Mouse (Mus musculus): ENCODE measurements at regions not wholly inside any gene's neighbourhood (a gene's known extent, or its start where the extent isn't known, plus 50 kb on each side); places are given as distances from the start of the nearest gene placed in this dataset.

- no peak for DNase-seq
Measured at GRCm38 (mm10) chr8:116283990-116284389, 220.8 kb upstream of the Dynlrb2 start.

DNA sequence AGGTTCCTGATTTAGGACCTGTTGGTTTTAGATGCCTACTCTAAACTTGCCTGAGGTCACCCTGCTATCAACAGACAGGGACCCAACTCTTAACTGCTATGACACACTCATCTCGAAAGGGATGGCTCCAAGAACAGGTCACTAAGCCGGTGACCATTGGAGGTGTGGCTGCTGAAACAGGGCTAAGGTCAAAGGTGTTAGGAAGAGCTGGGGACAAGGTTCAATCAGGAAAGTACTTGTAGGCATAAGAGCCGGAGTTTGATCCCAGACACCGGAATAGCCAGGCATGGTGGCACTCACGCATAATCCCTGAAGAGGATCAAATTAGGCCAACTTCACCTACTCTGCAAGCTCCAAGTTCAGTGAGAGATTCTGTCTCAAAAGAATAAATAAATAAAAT lies 222.4 kb upstream of the Dynlrb2 start:
- DNase-seq, result no peak

DNA sequence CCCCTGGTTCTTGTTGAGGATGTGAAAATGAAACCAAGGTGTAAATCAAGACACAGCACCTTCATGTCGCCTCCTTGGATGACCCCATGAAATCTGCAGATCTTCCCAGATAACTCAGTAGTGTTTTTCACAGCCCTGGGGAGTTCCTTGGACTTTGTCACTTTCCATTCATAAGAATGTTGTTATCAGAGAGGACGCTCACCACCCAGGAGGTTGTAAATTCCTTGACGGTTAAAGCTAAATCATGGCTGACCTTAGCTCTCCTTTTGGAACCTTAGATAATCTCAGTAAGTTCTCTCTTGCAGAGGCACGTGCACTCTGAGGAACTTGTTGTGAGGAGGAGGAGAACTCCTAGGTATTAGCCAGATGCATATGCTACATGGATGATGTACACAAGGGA lies 229.8 kb upstream of the Dynlrb2 start:
- no peak for DNase-seq

GRCm38 (mm10) chr8:116271238-116271637 lies 233.5 kb upstream of the Dynlrb2 start:
- no peak for DNase-seq

DNA sequence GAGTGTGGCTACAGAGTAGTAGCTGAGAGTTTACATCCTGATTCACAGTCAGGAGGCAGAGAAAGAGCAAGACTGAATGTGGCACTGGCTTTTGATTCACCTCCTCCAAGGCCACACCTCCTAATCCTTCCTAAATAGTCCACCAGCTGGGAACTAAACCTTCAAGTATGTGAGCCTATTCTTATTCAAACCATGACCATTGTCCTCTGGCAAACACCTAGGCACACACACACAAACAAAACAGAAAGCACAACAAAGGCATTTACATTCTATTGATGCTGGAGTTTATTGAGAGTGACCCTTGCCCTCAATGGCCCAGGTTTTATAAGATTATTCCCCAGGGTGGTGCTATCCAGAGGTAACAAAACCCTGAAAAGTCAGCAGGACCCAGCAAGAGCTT lies 235.4 kb upstream of the Dynlrb2 start:
- no peak for DNase-seq

- no peak for DNase-seq
Measured at GRCm38 (mm10) chr8:116268685-116269084, 236.1 kb upstream of the Dynlrb2 start.

DNA sequence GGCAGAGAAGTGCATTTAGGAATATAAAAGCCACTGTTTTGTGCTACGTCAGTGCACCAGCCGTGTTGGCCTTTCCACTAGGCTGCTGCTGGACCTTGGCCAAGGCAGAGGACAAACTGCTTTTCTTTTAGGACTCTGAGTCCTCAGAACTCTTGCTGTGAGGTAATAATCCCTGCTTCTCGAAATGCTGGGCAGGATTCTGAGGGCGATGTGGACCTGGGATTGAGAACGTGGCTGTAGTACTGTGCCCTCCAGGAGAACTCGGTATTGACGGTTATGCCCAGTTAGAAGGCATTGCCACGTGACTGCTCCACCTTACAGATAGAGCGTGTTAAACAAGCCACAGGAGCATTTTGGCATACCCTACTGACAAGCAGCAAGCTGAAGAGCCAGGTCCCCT lies 236.6 kb upstream of the Dynlrb2 start:
- no peak for DNase-seq

GRCm38 (mm10) chr8:116267021-116267420 lies 237.8 kb upstream of the Dynlrb2 start:
- no peak for DNase-seq

GRCm38 (mm10) chr8:116265591-116265990 lies 239.2 kb upstream of the Dynlrb2 start:
- no peak for DNase-seq

DNA sequence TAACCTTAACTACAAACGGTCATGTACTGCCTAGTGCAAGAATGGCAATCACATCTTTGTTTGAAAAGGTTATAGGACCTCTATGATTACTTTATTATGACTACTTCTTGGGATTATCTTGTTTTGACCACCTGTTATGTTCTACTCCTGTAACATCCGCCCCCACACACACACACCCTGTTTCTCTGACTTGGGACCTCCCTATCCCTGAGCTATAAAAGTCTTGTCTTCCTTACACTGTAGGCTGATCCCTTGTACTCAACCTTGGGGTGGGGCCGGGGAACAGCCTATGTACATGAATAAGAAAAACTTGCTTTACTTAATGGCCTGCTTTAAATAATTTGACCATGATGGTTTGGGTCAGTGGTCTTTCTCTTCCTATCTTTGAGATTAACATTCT lies 240.7 kb upstream of the Dynlrb2 start:
- DNase-seq, result no peak

- no peak for DNase-seq
Measured at GRCm38 (mm10) chr8:116261286-116261685, 243.5 kb upstream of the Dynlrb2 start.

GRCm38 (mm10) chr8:116255398-116255797 lies 249.4 kb upstream of the Dynlrb2 start:
- DNase-seq, result no peak

DNA sequence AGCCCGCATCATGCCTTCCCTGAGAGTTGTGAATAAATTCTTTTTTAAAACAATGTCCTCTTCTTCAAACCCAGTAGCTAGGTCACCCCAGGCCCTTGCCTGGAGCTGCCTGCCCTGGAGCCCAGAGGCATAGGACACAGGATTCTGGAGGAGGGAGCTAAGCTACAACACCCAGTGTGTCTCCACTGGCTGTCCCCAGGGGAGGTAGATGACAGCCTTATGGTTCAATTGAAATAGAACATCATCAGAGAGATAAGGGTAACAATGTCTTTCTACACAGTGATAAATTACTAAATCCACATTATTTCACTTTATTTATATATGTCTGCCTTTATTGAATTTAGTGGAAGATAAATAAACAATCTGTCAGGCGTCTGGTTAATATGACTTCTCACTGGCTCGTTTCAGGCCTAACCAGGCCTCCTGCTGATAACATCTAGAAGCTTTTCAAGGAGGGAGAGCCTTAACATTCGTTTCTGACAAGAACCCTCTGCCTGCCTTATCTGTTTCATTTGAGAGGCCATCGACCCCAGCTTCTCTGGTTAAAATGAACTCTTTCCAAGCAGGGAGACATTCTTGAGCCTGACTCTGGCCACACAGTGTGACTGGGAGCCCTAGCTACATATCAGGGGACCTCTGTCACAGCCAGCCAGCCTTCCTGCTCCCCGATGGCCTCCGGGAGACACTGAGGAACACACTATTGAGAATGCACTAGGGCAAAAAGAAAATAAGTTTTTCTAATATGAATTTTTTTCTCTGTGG lies 252.1 kb upstream of the Dynlrb2 start:
- no peak for DNase-seq

DNA sequence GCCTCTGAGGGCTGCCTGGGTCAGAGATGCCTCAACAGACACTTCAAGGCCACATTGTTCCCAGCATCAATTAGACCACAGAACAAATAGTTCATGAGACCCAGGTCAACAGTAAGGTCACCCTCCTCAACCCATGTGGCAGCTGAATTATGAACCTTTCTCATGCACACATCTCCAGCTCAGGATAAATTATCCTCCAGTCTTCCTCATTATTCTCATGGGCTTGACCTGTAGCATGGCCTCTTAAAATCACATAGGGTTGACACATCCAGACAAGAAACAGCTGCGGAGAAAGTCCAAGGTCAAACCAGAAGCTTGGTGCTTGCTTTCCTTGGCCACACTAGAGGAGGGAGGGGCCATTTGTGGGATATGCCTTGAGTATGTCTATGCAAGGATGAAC lies 256.4 kb upstream of the Dynlrb2 start:
- no peak for DNase-seq

DNA sequence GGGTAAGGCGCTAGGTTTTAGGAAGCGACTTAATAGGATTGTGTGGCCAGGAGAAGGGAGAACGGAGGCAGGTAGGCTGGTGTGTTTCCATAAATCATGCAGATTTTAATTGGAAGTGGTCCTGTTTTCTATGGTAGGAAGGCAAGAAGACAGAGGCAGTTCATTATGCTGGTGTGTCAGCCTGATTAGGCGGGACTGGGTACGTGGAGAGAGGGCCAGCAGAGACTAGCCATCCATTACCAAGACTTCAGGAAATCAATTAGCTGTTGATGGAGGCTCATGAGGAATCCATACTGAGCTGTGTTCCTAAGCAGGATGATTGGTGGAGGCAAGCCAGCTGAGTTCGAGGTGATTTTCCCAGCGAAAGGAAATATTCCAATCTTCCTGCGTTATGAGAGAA lies 261.3 kb upstream of the Dynlrb2 start:
- no peak for DNase-seq

- no peak for DNase-seq
Measured at GRCm38 (mm10) chr8:116242972-116243371, 261.8 kb upstream of the Dynlrb2 start.

DNA sequence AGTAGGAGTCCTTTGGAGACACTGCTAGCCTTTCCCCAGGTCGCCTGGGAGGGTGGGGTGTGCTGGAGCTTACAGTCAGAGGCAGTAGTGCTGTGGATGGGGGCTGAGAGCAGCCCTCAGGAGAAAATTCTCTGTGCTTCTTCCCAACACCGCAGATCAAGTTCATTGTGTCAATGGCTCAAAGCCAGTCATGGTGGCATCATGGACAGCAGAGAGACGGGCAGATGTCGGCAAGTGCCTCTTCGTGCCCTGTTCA lies 262.9 kb upstream of the Dynlrb2 start:
- DNase-seq, result no peak

DNA sequence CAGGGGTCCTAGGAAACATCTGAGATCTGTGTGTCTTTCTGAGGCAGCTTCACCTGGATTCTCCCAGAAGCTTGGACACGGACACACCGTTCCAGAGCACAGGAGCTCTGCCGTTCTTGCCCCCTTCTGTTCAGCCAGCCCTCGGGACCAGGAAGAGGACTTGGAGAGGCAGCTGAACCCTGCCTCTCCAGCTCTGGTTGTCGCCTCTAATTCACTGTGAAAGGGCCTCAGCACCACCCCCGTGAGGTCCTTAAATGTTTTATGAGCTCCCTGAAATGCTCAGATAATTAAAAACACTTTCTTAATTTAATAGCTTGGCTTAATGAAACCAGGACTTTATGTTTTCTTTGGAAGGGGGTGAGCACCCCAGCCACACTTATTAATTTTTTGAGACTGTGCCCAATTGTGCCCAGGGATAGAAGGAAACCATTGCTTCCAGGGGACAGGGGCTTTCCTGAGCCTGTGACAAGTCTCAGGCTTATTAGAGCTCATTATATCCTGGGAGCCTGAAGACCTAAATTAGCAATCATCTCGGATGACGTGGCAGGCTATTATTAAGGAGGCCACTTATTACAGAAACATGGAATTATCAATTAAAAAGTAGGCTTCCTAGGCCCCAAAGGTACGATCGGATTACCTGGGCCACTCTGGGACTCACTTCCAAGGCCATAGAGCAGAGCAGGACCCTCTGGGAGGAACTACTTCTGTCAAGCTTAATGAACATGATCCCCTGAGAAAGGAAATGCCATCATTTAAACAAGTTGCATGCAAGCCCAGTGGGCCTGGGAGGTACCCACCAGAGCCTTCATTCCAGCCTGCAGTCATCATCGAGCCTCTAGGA lies 263.4 kb upstream of the Dynlrb2 start:
- no peak for DNase-seq

- no peak for DNase-seq
Measured at GRCm38 (mm10) chr8:116238670-116239069, 266.1 kb upstream of the Dynlrb2 start.

- DNase-seq, result no peak
Measured at GRCm38 (mm10) chr8:116237561-116238100, 267.1 kb upstream of the Dynlrb2 start.

DNA sequence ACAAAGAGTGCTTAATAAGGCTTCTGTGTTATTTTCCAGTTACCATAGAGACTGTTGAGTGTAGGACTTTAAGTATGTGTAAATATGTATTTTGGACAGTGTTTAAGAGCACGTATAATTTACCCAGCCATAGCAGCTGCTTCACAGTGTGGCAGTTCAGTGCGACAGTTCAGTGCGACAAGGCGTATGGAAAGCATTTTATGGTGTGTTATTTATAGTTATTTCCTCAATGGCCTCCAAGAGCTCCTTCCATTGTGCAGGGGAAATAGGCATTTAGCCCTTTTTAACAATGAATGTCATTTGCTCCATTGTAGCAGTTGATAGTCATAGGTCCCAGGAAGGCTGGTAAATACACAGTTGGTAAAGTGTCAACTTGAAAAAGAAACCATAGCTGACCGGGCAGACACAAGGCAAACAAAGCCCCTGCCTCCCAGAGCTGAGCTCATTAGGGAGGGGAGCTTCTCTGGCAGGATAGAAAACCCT lies 275.1 kb upstream of the Dynlrb2 start:
- no peak for DNase-seq

- DNase-seq, result no peak
Measured at GRCm38 (mm10) chr8:116227003-116227402, 277.8 kb upstream of the Dynlrb2 start.

- no peak for DNase-seq
Measured at GRCm38 (mm10) chr8:116223235-116223634, 281.5 kb upstream of the Dynlrb2 start.

GRCm38 (mm10) chr8:116215909-116216308 lies 288.9 kb upstream of the Dynlrb2 start:
- DNase-seq, result no peak
